Mouse (Mus musculus) midbrain, embryonic 15.5 days (tissue): ENCODE results near the gene Sec31a. TPM values are rescaled to one million over a fixed set of nuclear protein-coding genes. Genes with fewer than 3 reads are reported as not detected.

Source experiments
- ATAC-seq: fragments of 200-750 bp; cut with Nextera tagmentation; replicated peaks from 2 replicates; pipeline ENCODE4 v1.8.0; 2017; ENCODE audit warnings: moderate TSS enrichment
- H3K27ac ChIP-seq: fragments of 300-500 bp; sonication (generic); 2 replicates; pipeline ENCODE4 v1.5.1; 2015; ENCODE audit warnings: mild to moderate bottlenecking, inconsistent platforms
- H3K27me3 ChIP-seq: fragments of 300-500 bp; sonication (generic); replicated peaks from 2 replicates; pipeline ENCODE4 v1.6.1; 2015; ENCODE audit warnings: inconsistent platforms
- H3K36me3 ChIP-seq: fragments of 300-500 bp; sonication (generic); replicated peaks from 2 replicates; pipeline ENCODE4 v1.6.1; 2015; ENCODE audit warnings: inconsistent platforms
- H3K4me1 ChIP-seq: fragments of 300-500 bp; sonication (generic); 2 replicates; pipeline ENCODE4 v1.6.1; 2015; ENCODE audit warnings: inconsistent platforms
- H3K4me2 ChIP-seq: fragments of 300-500 bp; sonication (generic); 2 replicates; pipeline ENCODE4 v1.6.1; 2015; ENCODE audit warnings: inconsistent platforms, mild to moderate bottlenecking, moderate library complexity
- H3K4me3 ChIP-seq: fragments of 300-500 bp; sonication (generic); 2 replicates; pipeline ENCODE4 v1.5.1; 2015; ENCODE audit warnings: mild to moderate bottlenecking, inconsistent platforms
- H3K9ac ChIP-seq: fragments of 300-500 bp; sonication (generic); 2 replicates; pipeline ENCODE4 v1.6.1; 2015; ENCODE audit warnings: mild to moderate bottlenecking, inconsistent platforms
- H3K9me3 ChIP-seq: fragments of 300-500 bp; sonication (generic); 2 replicates; pipeline ENCODE4 v1.6.1; 2016; ENCODE audit warnings: inconsistent platforms
- WGBS: fragments of 180-500 bp; shearing (Covaris S2); methylation state at CpG from one replicate; pipeline ENCODE4 v1.1.7; 2015; ENCODE audit warnings: mixed read lengths; 5-methylcytosine and 5-hydroxymethylcytosine counted together
- polyA plus RNA-seq: library from polyadenylated mRNA; unstranded; fragments of >200 nt; fragmentation: Nextera tagmentation; extraction: Ambion mirVana; gene quantifications from 2 replicates; pipeline ENCODE4 v1.2.1, GENCODE M21; 2015

The Sec31a gene
- polyA plus RNA-seq, 1 experiment from 2014 or later = 102 TPM

GRCm38 (mm10) chr5:100393681-100394080 lies 22.4 kb downstream of the Sec31a start:
- Histone ChIP-seq H3K4me2 (no peak overlapping the region), H3K9ac (no peak overlapping the region), H3K4me3 (no peak overlapping the region), H3K27ac (no peak overlapping the region), H3K9me3 (no peaks in the 10 kb centered on the region), H3K4me1 (no peaks in the 10 kb centered on the region), H3K36me3 (peaks cover 62% of the 10 kb centered on the region), H3K27me3 (no peaks in the 10 kb centered on the region)
- 88% methylated on average over 3 of the region's 3 CpGs for WGBS
- ATAC-seq = no peak

- peaks cover 63% of the 10 kb centered on the region for H3K36me3 ChIP-seq
- no peak for ATAC-seq
- no peaks in the 10 kb centered on the region for H3K4me1 ChIP-seq
- no peak overlapping the region for H3K4me3 ChIP-seq
- 94% methylated on average over 20 of the region's 20 CpGs for WGBS
- H3K9ac ChIP-seq = no peak overlapping the region
- no peak overlapping the region for H3K4me2 ChIP-seq
- H3K9me3 ChIP-seq = no peaks in the 10 kb centered on the region
- H3K27ac ChIP-seq = no peak overlapping the region
- no peaks in the 10 kb centered on the region for H3K27me3 ChIP-seq
These were observed 23.5 kb downstream of the Sec31a start for GRCm38 (mm10) chr5:100392436-100392955.

- 96% methylated on average over 18 of the region's 18 CpGs for WGBS
- H3K9me3 ChIP-seq = no peaks in the 10 kb centered on the region
These were observed 32.1 kb downstream of the Sec31a start for GRCm38 (mm10) chr5:100383782-100384510.

GRCm38 (mm10) chr5:100381094-100381493 lies 34.9 kb downstream of the Sec31a start:
- Histone ChIP-seq H3K4me3 (no peak overlapping the region), H3K4me2 (no peak overlapping the region), H3K27ac (no peak overlapping the region), H3K9me3 (no peaks in the 10 kb centered on the region), H3K9ac (no peak overlapping the region), H3K27me3 (no peaks in the 10 kb centered on the region), H3K4me1 (no peaks in the 10 kb centered on the region), H3K36me3 (peaks cover 63% of the 10 kb centered on the region)
- 94% methylated on average over 7 of the region's 7 CpGs for WGBS
- ATAC-seq = no peak

More at GRCm38 (mm10) chr5:100383782-100384510, 32.1 kb downstream of the Sec31a start:
- no peak overlapping the region for H3K4me2 ChIP-seq
- H3K9ac ChIP-seq = no peak overlapping the region
- H3K36me3 ChIP-seq = peaks cover 54% of the 10 kb centered on the region
- H3K27ac ChIP-seq = no peak overlapping the region
- H3K27me3 ChIP-seq = no peaks in the 10 kb centered on the region
- no peak for ATAC-seq
- no peak overlapping the region for H3K4me3 ChIP-seq
- H3K4me1 ChIP-seq = no peaks in the 10 kb centered on the region

- H3K27ac ChIP-seq = no peak overlapping the region
- H3K4me3 ChIP-seq = no peak overlapping the region
- no peaks in the 10 kb centered on the region for H3K9me3 ChIP-seq
- ATAC-seq = no peak
- 95% methylated on average over 5 of the region's 5 CpGs for WGBS
- no peaks in the 10 kb centered on the region for H3K27me3 ChIP-seq
- no peaks in the 10 kb centered on the region for H3K4me1 ChIP-seq
- H3K4me2 ChIP-seq = no peak overlapping the region
- peaks cover 56% of the 10 kb centered on the region for H3K36me3 ChIP-seq
- H3K9ac ChIP-seq = no peak overlapping the region
These were observed 35.8 kb downstream of the Sec31a start for GRCm38 (mm10) chr5:100380277-100380676.

GRCm38 (mm10) chr5:100378981-100379380 lies 37.1 kb downstream of the Sec31a start:
- 89% methylated on average over 2 of the region's 2 CpGs for WGBS

GRCm38 (mm10) chr5:100378211-100378610 lies 37.8 kb downstream of the Sec31a start:
- Histone ChIP-seq H3K9ac (no peak overlapping the region), H3K4me1 (no peaks in the 10 kb centered on the region), H3K27me3 (no peaks in the 10 kb centered on the region), H3K4me3 (no peak overlapping the region), H3K4me2 (no peak overlapping the region), H3K9me3 (no peaks in the 10 kb centered on the region), H3K27ac (no peak overlapping the region), H3K36me3 (peaks cover 57% of the 10 kb centered on the region)
- 94% methylated on average over 5 of the region's 5 CpGs for WGBS
- ATAC-seq = no peak

More at GRCm38 (mm10) chr5:100378981-100379380, 37.1 kb downstream of the Sec31a start:
- no peak for ATAC-seq
- no peak overlapping the region for H3K27ac ChIP-seq
- no peaks in the 10 kb centered on the region for H3K9me3 ChIP-seq
- peaks cover 61% of the 10 kb centered on the region for H3K36me3 ChIP-seq
- no peaks in the 10 kb centered on the region for H3K4me1 ChIP-seq
- H3K4me2 ChIP-seq = no peak overlapping the region
- no peak overlapping the region for H3K4me3 ChIP-seq
- H3K9ac ChIP-seq = no peak overlapping the region
- H3K27me3 ChIP-seq = no peaks in the 10 kb centered on the region

GRCm38 (mm10) chr5:100377376-100377775 lies 38.7 kb downstream of the Sec31a start:
- no peak for ATAC-seq
- H3K27me3 ChIP-seq = no peaks in the 10 kb centered on the region
- H3K27ac ChIP-seq = no peak overlapping the region
- 72% methylated on average over 2 of the region's 2 CpGs for WGBS
- no peak overlapping the region for H3K4me2 ChIP-seq
- no peak overlapping the region for H3K9ac ChIP-seq
- no peaks in the 10 kb centered on the region for H3K4me1 ChIP-seq
- no peaks in the 10 kb centered on the region for H3K9me3 ChIP-seq
- H3K36me3 ChIP-seq = peaks cover 54% of the 10 kb centered on the region
- H3K4me3 ChIP-seq = no peak overlapping the region

- no peak overlapping the region for H3K4me3 ChIP-seq
- H3K27ac ChIP-seq = no peak overlapping the region
- H3K36me3 ChIP-seq = peaks cover 48% of the 10 kb centered on the region
- no peak overlapping the region for H3K4me2 ChIP-seq
- no peak overlapping the region for H3K9ac ChIP-seq
- no peaks in the 10 kb centered on the region for H3K9me3 ChIP-seq
- H3K27me3 ChIP-seq = no peaks in the 10 kb centered on the region
- ATAC-seq = no peak
- 86% methylated on average over 2 of the region's 2 CpGs for WGBS
- no peaks in the 10 kb centered on the region for H3K4me1 ChIP-seq
These were observed 41.3 kb downstream of the Sec31a start for GRCm38 (mm10) chr5:100374703-100375102.

- H3K27me3 ChIP-seq = no peaks in the 10 kb centered on the region
- 53% methylated on average over 5 of the region's 5 CpGs for WGBS
- peaks cover 44% of the 10 kb centered on the region for H3K36me3 ChIP-seq
- no peaks in the 10 kb centered on the region for H3K4me1 ChIP-seq
- no peaks in the 10 kb centered on the region for H3K9me3 ChIP-seq
- 0 out of 2 replicates have a peak, but pooled peaks have one; percentile 45 for ATAC-seq
- no peak overlapping the region for H3K4me2 ChIP-seq
- H3K9ac ChIP-seq = no peak overlapping the region
- H3K27ac ChIP-seq = no peak overlapping the region
- H3K4me3 ChIP-seq = no peak overlapping the region
These were observed 42.1 kb downstream of the Sec31a start for GRCm38 (mm10) chr5:100373952-100374351.

- no peak for ATAC-seq
- Histone ChIP-seq H3K4me3 (no peak overlapping the region), H3K4me2 (no peak overlapping the region), H3K9me3 (no peaks in the 10 kb centered on the region), H3K9ac (no peak overlapping the region), H3K36me3 (peaks cover 24% of the 10 kb centered on the region), H3K27ac (no peak overlapping the region), H3K27me3 (no peaks in the 10 kb centered on the region), H3K4me1 (no peaks in the 10 kb centered on the region)
- WGBS = 47% methylated on average over 1 of the region's 1 CpGs
These were observed 45.1 kb downstream of the Sec31a start for GRCm38 (mm10) chr5:100370919-100371318.

- no peak overlapping the region for H3K4me3 ChIP-seq
- H3K27ac ChIP-seq = no peak overlapping the region
- H3K9me3 ChIP-seq = no peaks in the 10 kb centered on the region
- ATAC-seq = no peak
- no peaks in the 10 kb centered on the region for H3K27me3 ChIP-seq
- peaks cover 25% of the 10 kb centered on the region for H3K36me3 ChIP-seq
- no peak overlapping the region for H3K4me2 ChIP-seq
- no peaks in the 10 kb centered on the region for H3K4me1 ChIP-seq
- 89% methylated on average over 11 of the region's 11 CpGs for WGBS
- no peak overlapping the region for H3K9ac ChIP-seq
These were observed 46.1 kb downstream of the Sec31a start for GRCm38 (mm10) chr5:100369825-100370459.
